Mouse (Mus musculus) forebrain, embryonic 11.5 days (tissue): ENCODE results near the gene Gm12695. TPM values are rescaled to one million over a fixed set of nuclear protein-coding genes. Genes with fewer than 3 reads are reported as not detected.

ENCODE experiments used
- ATAC-seq: fragments of 200-750 bp; cut with Nextera tagmentation; replicated peaks from 2 replicates; pipeline ENCODE4 v1.8.0; 2017; ENCODE audit warnings: moderate TSS enrichment; ENCODE audit not compliant: low FRiP score
- DNase-seq: peaks from one replicate; pipeline ENCODE4 v3.0.0-alpha.2; 2017; ENCODE audit warnings: low spot score
- H3K27ac ChIP-seq: fragments of 300-500 bp; sonication (generic); 2 replicates; pipeline ENCODE4 v1.5.1; 2014; ENCODE audit warnings: low read depth, low read length
- H3K27me3 ChIP-seq: fragments of 300-500 bp; sonication (generic); 2 replicates; pipeline ENCODE4 v1.6.1; 2014; ENCODE audit warnings: mild to moderate bottlenecking, low read length, mixed read lengths; ENCODE audit not compliant: control insufficient read depth, insufficient read depth
- H3K36me3 ChIP-seq: fragments of 300-500 bp; sonication (generic); 2 replicates; pipeline ENCODE4 v1.6.1; 2014; ENCODE audit warnings: mild to moderate bottlenecking, low read length, moderate library complexity, mixed read lengths; ENCODE audit not compliant: control insufficient read depth, insufficient read depth
- H3K4me1 ChIP-seq: fragments of 300-500 bp; sonication (generic); replicated peaks from 2 replicates; pipeline ENCODE4 v1.6.1; 2014; ENCODE audit warnings: low read length, mixed read lengths; ENCODE audit not compliant: control insufficient read depth, insufficient read depth
- H3K4me2 ChIP-seq: fragments of 300-500 bp; sonication (generic); 2 replicates; pipeline ENCODE4 v1.6.1; 2014; ENCODE audit warnings: low read depth, mild to moderate bottlenecking, low read length, moderate library complexity, mixed read lengths; ENCODE audit not compliant: severe bottlenecking
- H3K4me3 ChIP-seq: fragments of 300-500 bp; sonication (generic); 2 replicates; pipeline ENCODE4 v1.5.1; 2014; ENCODE audit warnings: low read depth, low read length
- H3K9ac ChIP-seq: fragments of 300-500 bp; sonication (generic); 2 replicates; pipeline ENCODE4 v1.6.1; 2014; ENCODE audit warnings: low read length
- H3K9me3 ChIP-seq: fragments of 300-500 bp; sonication (generic); 2 replicates; pipeline ENCODE4 v1.6.1; 2016; ENCODE audit warnings: low read length, mixed read lengths; ENCODE audit not compliant: control insufficient read depth
- WGBS: fragments of 180-500 bp; shearing (Covaris S2); extraction: QIAGEN DNeasy Blood & Tissue Kit; methylation state at CpG from one replicate; pipeline ENCODE4 v1.1.7; 2014; 5-methylcytosine and 5-hydroxymethylcytosine counted together
- polyA plus RNA-seq: library from polyadenylated mRNA; unstranded; fragments of >200 nt; fragmentation: Nextera tagmentation; extraction: Ambion mirVana; gene quantifications from 2 replicates; pipeline ENCODE4 v1.2.1, GENCODE M21; 2014

Gm12695 gene
- polyA plus RNA-seq, 1 experiment from 2014 or later, result not detected

DNA sequence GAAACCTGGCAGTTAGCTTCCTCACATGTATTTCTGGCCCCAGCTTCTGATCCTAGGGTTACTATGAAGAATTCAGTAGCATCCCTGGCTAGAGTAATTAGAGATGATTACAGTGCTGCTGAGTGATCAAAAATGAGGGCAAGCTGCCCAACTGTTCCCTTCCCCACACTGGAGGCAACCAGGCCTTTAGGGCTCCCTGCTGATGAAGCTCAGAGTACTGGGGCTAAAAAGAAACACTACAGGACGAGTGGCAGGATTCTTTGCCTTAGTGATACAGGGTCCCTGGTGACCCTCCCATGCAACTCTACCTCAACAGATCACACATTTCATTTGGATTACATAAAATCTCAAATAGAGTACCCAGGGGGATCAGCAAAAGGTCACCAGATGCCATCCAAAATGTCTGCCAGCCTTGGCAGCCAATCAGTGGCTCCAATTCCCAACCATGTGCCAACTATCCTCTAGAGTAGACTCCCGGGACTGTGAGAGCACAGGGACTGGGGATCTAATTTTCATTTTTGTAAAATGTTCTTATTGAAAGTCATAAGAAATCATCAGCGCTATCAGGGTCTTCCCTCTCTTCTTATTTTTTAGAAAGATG lies 11.9 kb downstream of the Gm12695 start:
- 80% methylated on average over 3 of the region's 3 CpGs for WGBS
- H3K9me3 ChIP-seq, result no peaks in the 10 kb centered on the region
- H3K4me1 ChIP-seq, result no peaks in the 10 kb centered on the region
- no peaks in the 10 kb centered on the region for H3K36me3 ChIP-seq
- no peak overlapping the region for H3K27ac ChIP-seq
- no peak overlapping the region for H3K9ac ChIP-seq
- no peak for ATAC-seq
- H3K4me3 ChIP-seq, result no peak overlapping the region
- DNase-seq, result no peak
- H3K4me2 ChIP-seq, result no peak overlapping the region
- H3K27me3 ChIP-seq, result no peaks in the 10 kb centered on the region

DNA sequence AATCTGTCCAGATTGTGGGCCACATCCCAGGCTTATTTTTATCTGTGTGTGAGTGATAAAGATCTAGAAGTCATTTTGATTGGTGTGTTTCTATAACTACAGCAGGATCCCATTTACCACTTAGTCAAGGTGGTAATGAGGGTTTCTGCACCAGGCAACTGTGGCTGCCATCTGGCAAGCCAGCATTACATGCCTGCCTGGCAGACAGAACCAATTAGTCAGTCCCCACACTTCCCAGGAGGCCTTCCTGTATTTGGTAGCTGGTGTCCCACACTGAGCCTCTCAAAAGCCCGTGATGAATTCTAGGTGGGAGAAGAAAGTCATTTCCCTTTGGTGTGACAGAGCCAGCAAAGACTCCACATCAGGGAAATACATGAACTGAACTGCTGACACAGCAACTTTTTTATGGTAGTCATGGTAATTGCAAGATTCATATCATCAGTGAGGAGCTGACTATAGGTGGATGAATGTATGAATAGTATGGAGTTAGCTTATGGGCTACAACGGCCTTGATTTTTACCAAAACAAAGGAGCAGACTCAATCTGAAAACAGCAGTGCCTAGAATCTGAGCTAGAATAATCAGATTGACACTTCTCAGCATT lies 18.5 kb downstream of the Gm12695 start:
- DNase-seq (no peak), ATAC-seq (peak; percentile 49; the same call in 1 of the 2 replicates)
- WGBS, result 71% methylated on average over 2 of the region's 2 CpGs
- Histone ChIP-seq H3K27me3 (no peaks in the 10 kb centered on the region), H3K9me3 (no peaks in the 10 kb centered on the region), H3K4me2 (no peak overlapping the region), H3K4me3 (no peak overlapping the region), H3K9ac (no peak overlapping the region), H3K4me1 (no peaks in the 10 kb centered on the region), H3K36me3 (no peaks in the 10 kb centered on the region), H3K27ac (no peak overlapping the region)

DNA sequence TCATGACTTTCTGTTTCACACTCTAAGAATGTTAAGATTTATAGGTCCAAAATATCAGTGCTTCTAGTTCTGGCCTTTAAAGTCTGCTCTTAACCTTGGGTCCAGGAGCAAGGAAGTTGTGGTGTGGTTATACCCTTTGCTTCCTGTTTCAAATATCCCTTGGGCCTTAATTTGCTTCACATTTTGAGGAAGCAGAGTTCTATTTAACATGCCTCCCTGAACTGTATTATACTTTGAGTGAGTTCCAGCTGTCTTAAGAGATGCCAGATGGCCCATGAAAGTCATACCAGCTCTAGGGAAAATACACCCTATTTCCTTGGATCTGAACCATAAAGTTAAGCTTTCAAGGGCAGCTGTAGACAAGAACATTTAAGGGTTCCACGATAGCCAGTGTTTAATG lies 33.0 kb downstream of the Gm12695 start:
- Histone ChIP-seq H3K27me3 (no peaks in the 10 kb centered on the region), H3K27ac (no peak overlapping the region), H3K9me3 (no peaks in the 10 kb centered on the region), H3K4me2 (no peak overlapping the region), H3K4me3 (no peak overlapping the region), H3K9ac (no peak overlapping the region), H3K4me1 (no peaks in the 10 kb centered on the region), H3K36me3 (no peaks in the 10 kb centered on the region)
- DNase-seq (no peak), ATAC-seq (no peak)
- WGBS, result 92% methylated on average over 1 of the region's 1 CpGs

DNA sequence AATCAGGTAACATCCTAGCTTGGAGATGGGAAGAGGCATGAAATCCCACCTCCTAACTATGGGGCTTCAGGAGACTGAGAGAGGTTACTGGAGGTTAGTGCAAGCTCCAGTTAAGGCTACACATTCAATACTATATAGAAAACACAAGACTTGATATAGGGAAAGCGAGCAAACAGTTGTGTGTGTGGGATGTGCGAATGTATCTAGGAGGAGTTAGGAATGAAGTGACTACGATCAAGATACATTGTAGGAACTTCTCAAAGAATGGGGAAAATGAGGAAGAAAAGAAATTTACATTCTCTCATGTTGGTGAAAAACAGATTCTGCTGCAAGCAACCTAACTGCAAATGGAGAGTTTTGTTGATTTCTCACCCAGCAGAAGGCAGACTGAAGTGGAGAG lies 44.5 kb downstream of the Gm12695 start:
- no peaks in the 10 kb centered on the region for H3K27me3 ChIP-seq
- no peaks in the 10 kb centered on the region for H3K4me1 ChIP-seq
- H3K36me3 ChIP-seq, result no peaks in the 10 kb centered on the region
- DNase-seq, result no peak
- H3K27ac ChIP-seq, result no peak overlapping the region
- H3K9me3 ChIP-seq, result no peaks in the 10 kb centered on the region
- ATAC-seq, result no peak
- no peak overlapping the region for H3K9ac ChIP-seq
- H3K4me2 ChIP-seq, result no peak overlapping the region
- 93% methylated on average over 3 of the region's 3 CpGs for WGBS
- no peak overlapping the region for H3K4me3 ChIP-seq

DNA sequence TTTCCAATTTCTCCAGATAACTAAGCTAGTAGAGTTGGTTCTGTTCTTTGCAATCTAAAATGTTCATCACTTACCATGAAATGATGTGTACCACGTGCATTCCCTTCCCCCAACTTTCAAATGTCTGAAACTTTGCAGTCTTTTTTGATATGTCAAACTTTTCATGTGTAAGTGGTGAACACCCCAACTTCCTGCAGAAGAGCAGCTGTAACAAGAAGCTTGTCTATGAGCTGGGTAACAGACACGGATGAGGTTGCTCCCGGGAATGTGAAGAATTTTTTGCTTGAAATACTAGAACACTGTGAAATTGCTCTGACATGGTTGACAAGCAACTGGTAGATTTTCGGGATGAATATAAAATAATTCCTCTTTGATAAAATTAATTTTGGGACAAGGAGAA lies 55.7 kb downstream of the Gm12695 start:
- 77% methylated on average over 4 of the region's 4 CpGs for WGBS
- ATAC-seq (no peak), DNase-seq (no peak)
- Histone ChIP-seq H3K36me3 (no peaks in the 10 kb centered on the region), H3K27ac (no peak overlapping the region), H3K9me3 (no peaks in the 10 kb centered on the region), H3K4me1 (no peaks in the 10 kb centered on the region), H3K9ac (no peak overlapping the region), H3K4me2 (no peak overlapping the region), H3K27me3 (no peaks in the 10 kb centered on the region), H3K4me3 (no peak overlapping the region)

DNA sequence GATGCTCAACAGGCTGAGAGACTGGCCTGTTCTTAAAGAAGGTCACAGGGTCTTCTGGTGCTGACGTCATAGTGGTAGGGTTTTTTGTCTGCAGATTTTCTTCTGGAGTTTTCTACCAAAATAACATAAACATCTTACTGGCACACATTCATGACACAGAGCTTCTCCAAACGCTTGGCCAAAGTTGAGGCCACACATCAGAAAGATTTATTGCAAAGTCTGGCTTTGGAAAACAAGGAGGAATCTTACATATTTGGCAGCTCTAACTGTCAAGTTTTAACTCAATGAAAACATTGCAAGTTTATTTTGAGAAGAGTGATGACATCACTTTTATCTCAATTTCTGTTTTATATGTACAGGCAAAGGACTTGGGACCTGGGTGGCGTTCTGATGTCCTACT lies 56.8 kb downstream of the Gm12695 start:
- DNase-seq (no peak), ATAC-seq (no peak)
- Histone ChIP-seq H3K27me3 (no peaks in the 10 kb centered on the region), H3K27ac (no peak overlapping the region), H3K4me2 (no peak overlapping the region), H3K36me3 (no peaks in the 10 kb centered on the region), H3K9me3 (no peaks in the 10 kb centered on the region), H3K9ac (no peak overlapping the region), H3K4me1 (no peaks in the 10 kb centered on the region), H3K4me3 (no peak overlapping the region)
- 89% methylated on average over 3 of the region's 3 CpGs for WGBS

DNA sequence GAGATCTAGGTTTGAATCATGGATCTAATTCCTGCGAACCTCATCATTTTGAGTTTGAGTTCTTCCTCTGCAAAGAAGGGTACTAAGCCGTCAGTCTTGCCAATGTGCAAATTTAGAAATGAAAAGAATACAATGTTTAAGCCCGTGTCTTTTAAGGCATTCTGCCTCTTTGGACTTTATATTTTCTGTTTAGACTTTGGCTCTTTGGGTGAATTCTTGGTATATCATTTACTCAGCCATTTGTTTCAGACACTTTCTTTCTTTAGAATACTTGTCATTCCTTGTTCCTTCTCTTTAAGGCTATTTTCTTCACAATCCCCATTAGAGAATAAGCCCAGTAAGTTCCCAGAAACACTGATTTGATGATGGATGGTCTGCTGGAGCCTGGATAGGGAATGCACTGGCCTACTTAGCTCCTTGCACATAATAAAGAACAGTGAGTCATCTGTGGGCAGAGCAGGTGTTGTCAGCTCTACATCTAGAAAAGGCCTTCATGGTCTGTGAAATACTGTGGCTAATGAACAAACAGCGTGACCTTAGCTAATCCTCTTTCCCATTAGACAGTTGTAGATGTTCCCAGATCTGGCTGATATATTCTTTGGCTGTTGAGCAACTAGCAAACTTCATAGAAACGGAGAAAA lies 59.5 kb downstream of the Gm12695 start:
- Histone ChIP-seq H3K4me2 (no peak overlapping the region), H3K27ac (no peak overlapping the region), H3K9me3 (no peaks in the 10 kb centered on the region), H3K9ac (no peak overlapping the region), H3K36me3 (no peaks in the 10 kb centered on the region), H3K27me3 (no peaks in the 10 kb centered on the region), H3K4me3 (no peak overlapping the region), H3K4me1 (no peaks in the 10 kb centered on the region)
- WGBS, result 80% methylated on average over 5 of the region's 5 CpGs
- no peak for ATAC-seq
- DNase-seq, result no peak

DNA sequence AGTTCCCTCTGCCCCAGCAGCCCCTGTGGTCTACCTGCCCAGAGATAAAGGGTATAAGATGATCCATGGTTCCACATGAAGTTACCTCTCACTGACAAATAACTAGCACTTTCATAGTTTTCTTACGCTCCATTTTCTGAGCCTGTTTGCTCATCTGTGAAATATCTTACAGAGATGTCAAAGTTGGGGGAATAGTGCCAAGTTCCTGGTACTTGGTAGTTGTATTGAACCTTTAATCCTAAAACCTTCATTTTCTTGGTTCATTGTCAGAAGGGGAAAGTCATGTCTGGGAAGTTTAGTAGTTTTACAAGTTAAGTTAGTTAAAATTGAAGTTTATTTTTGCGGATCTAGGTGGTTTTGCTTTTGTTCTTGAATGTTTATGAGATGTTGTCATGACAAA lies 62.7 kb downstream of the Gm12695 start:
- no peak overlapping the region for H3K4me3 ChIP-seq
- H3K4me2 ChIP-seq, result no peak overlapping the region
- no peak for DNase-seq
- no peaks in the 10 kb centered on the region for H3K9me3 ChIP-seq
- no peaks in the 10 kb centered on the region for H3K27me3 ChIP-seq
- H3K9ac ChIP-seq, result no peak overlapping the region
- 93% methylated on average over 2 of the region's 2 CpGs for WGBS
- H3K4me1 ChIP-seq, result 0 out of 2 replicates have a peak, but pooled peaks cover 2% of the 10 kb centered on the region
- no peaks in the 10 kb centered on the region for H3K36me3 ChIP-seq
- H3K27ac ChIP-seq, result no peak overlapping the region
- no peak for ATAC-seq
